Mouse (Mus musculus): ENCODE measurements around the gene Gm21885.

DNA sequence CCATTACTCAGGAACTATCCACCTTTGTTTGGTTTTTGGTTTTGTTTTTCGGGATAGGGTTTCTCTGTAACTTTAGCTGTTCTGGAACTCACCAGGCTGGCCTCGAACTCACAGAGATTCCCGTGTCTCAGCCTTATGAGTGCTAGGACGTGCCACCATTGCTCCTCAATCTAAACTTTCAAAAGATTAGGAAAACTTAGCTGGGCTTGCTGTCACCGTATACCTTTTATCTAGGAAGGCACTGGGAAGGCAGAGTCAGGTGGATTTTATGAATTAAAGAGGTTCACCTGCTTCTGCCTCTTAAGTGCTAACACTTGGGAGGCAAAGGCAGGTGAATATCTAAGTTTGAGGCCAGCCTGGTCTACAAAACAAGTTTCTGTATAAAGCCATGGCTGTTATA lies 41.0 kb downstream of the Gm21885 start:
- TF ChIP-seq CTCF (IDR thresholded peaks at IDR 0.05; ENCODE audit: low read depth) (no peak), EP300 (IDR thresholded peaks at IDR 0.05; ENCODE audit: low read depth) (no peak)
